Mouse (Mus musculus): Measurements from ENCODE around the gene Hyls1.
"Not testable (repeated sequence)": the region's sequence is repeated elsewhere in the genome, so short reads cannot be mapped to it uniquely, and the experiment has no call there.

Hyls1 gene

DNA sequence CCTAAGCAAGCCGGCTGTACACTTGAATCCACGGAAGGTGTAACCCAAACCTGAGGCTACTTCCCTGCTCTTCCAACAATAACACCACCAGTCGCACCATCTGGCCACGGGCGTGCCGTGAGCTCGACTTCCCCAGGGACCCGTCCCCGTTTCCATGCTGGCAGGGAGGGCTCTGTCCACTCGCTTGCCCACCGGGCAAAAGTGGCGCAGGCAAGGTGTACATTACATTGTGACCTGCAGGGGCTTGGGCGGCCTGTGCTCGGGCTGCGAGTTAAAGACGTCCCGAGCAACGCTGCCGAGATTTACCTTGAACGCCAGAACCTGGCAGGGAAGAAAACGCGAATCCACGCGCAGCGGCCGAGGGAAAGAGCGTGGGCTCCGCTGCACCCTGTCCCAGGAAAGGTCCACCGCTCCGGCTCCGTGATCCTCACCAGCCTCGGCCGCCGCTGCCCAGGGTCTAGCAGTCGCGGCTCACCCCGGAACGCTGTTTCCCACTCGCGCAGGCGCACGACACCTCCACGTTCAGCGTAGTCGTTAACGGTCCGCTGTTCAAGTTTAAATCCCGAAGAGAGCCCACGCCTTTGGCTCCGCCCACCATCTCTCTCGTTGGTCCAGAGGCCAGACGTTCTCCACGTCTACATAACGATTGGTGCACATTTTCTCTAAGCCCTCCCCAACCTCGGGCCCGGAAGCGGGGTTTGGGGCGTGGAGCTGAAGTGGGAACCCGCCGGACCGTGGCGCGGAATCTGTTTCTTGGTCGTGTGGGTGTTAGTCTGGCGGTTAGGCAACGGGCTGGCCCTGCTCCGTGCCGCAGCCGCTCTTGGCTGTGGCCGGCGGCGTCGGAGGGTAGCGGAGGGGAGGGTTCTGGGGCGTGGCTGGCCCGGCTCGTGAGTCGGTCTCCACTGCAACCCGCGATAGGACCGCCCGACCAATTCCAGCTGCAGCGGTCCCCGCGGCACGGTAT is at the start of gene Hyls1, which contains the start of gene Pate2:
Gene Hyls1 (minus strand): TSS at position 828 of the 964 bp plus-strand sequence.
Gene Pate2 (plus strand): TSS at position 714 of the 964 bp plus-strand sequence.
- in situ Hi-C loops (cut with MboI; ENCODE audit: low sequenced_read_pairs) = no loop called here

- in situ Hi-C loops (cut with MboI; ENCODE audit: low sequenced_read_pairs) = not testable (repeated sequence)
Measured at GRCm38 (mm10) chr9:35616784-35617183, 46.6 kb upstream of the Hyls1 start.

DNA sequence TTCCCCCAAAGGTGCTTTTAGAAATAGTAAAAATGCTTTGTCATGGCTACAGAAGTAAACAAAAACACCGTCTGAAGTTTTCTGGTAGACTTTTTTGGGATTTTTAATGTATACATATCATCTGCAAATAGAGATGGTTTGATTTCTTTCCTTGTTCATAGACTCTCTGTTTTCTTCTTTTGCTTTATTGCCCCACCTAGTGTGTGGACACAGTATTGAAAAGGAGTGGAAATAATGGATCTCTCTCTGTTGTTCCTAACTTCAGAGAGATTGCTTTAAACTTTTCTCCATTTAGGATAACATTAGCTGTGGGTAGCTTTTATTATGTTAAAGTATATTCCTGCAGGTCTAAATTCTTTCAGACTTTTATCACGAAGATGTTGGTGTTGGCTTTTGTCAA is 43.8 kb upstream of the Hyls1 start:
- in situ Hi-C loops (cut with MboI; ENCODE audit: low sequenced_read_pairs) = no loop called here

DNA sequence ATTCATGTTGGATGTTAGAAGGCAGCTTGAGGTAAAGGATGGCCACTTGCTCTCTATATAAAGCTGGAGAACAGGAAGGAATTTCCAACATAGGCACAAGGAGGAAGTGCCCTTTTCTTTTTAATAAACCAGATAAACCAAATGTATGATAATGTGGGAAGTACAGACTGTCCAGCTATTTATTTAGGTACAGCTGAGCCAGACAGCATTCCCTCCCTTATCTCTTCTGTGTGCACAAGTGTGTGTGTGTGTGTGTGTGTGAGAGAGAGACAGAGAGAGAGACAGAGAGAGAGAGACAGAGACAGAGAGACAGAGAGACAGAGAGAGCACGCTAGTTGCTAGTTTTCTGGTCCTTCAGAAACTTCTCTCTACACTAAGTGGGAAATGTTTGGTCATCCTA is 41.6 kb upstream of the Hyls1 start, which contains the start of gene Pate4:
Gene Pate4 (minus strand): TSS at position 101 of the 400 bp plus-strand sequence.
- in situ Hi-C loops (cut with MboI; ENCODE audit: low sequenced_read_pairs) = no loop called here

DNA sequence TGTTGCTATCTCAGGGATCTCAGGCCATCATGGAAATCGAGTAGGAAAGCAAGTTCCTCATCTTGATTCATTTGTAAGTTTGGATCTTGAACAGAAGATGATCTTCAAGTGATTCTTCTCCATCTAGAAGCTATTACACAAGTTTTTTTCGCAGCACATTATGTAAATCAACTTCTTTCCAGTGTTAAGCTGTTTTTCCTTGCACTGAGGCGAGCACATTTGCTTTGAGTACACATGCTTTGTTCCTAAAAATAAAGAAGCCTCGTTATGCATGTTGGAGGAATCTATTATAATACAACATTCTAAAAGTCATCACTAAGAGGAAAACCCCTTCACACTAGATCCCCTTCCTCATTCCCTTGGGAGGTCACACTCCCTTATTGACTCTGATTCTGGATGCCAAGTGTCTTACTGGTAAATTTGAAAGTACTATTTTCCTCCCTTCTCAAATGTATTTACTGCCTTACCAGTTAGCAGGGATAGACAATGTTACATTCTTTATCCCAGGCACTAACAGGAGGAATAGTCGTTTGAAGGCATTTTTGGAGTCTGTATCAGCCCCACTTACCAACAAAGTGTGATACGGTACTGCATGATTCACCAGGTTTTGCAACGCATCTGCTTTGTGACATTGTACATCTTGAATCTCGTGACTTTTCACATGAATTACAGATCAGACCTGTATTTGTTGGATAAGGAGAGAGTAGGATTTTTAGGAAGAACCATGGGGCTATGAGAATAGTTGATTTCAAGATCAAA is 37.6 kb upstream of the Hyls1 start:
- in situ Hi-C loops (cut with MboI; ENCODE audit: low sequenced_read_pairs) = no loop called here

GRCm38 (mm10) chr9:35592903-35593302 is 22.7 kb upstream of the Hyls1 start:
- in situ Hi-C loops (cut with MboI; ENCODE audit: low sequenced_read_pairs) = no loop called here

DNA sequence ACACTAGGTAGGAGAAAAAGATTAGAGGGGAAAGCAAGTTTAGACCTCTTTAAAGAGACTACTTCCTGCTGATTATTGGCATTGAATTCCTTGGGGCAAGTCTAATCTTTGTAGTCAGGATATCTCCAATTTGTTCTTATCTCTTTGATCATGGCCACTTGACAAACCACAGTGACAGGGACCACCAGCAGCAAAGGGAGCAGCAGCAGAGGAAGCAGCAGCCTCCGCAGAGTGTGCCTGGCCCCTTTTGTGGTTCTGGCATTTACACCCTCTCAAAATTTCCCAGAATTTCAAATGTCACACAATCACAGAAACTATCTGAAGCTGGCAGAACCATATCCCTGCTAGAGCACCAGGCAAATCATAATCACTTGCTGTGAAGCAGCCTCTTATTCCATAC is 17.5 kb upstream of the Hyls1 start:
- in situ Hi-C loops (cut with MboI; ENCODE audit: low sequenced_read_pairs) = no loop called here

GRCm38 (mm10) chr9:35574416-35574815 is 4.2 kb upstream of the Hyls1 start:
- in situ Hi-C loops (cut with MboI; ENCODE audit: low sequenced_read_pairs) = no loop called here

DNA sequence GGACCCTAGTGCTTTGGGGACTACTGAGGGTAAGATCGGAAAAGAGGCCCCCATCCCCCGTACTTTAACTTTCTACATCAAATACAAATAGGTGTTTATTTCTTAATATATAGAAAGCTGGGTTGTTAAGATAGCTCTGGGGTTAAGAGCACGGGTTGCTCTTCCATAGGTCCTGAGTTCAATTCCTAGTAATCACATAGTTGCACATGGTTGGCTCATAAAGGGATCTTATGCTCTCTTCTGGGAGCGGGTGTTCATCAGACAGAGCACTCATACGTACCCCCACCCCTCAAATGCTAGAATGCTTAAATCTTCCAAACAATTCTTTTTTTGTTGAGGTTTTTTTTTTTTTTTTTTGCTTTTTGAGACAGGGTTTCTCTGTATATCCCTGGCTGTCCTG is 465 bp upstream of the Hyls1 start:
- in situ Hi-C loops (cut with MboI; ENCODE audit: low sequenced_read_pairs) = no loop called here

DNA sequence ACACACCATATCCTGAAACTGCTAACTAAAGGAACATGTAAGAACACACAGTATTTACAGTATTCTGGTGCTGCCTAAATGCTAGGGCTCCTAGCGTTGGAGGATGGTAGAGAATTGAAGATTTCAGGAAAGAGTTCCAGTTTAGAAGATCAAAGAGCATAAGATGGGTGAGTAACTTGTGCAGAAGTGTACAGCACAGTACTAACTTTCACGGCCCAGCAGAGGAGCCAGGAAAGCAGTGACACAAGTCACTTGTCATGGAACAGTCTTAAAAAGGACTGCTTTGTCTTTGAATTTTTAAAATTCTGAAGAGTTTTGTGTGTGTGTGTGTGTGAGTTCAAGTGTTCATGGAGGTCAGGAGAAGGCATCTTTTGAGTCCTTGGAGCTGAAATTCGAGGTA is 2.2 kb downstream of the Hyls1 start:
- in situ Hi-C loops (cut with MboI; ENCODE audit: low sequenced_read_pairs) = no loop called here

DNA sequence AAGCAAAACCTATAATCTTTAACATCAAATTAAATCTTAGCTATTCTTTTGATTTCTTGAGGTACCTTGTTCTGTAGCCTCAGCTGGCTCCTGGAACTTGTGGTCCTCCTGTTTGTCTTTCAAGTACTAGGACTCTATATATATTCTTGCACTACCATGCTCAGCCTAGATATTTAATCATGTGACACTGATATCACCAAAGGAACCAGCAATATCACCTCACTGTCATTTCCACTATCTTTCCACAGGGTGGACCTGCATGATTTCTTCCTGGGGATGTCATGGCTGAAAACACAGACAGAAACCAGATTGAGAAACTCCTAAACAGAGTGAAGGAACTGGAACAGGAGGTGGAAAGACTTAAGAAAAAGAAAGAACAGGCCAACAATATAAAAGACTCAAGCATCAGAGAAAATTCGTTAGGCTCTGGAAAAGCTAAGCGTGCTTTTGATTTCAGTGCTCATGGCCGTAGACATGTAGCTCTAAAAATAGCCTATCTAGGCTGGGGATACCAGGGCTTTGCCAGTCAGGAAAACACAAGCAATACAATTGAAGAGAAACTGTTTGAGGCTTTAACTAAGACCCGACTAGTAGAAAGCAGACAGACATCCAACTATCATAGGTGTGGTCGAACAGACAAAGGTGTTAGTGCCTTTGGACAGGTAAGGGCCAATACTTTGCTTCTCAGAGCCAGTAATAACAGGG is 5.5 kb downstream of the Hyls1 start:
- in situ Hi-C loops (cut with MboI; ENCODE audit: low sequenced_read_pairs) = no loop called here

DNA sequence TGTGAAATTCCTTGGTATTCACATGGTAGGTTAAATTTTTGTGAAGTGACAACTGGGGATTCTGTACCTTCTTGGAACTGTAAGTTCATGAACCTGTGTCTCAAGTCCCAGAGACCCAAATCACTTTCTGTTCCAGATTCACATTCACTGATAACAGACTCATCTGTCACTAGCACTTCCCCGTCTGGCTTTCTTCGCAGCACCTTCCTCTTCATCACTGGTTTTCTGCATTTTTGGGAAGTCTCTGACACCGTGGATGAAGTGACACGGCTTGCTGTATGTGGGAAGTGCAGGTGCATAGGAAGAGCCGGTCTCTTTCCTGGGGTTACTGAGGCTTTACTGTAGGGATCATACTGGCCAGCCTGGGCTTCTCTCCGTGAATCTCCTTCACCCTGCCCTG is 8.6 kb downstream of the Hyls1 start:
- in situ Hi-C loops (cut with MboI; ENCODE audit: low sequenced_read_pairs) = no loop called here

- in situ Hi-C loops (cut with MboI; ENCODE audit: low sequenced_read_pairs) = no loop called here
Measured at GRCm38 (mm10) chr9:35561076-35561475, 9.1 kb downstream of the Hyls1 start.

- in situ Hi-C loops (cut with MboI; ENCODE audit: low sequenced_read_pairs) = no loop called here
Measured at GRCm38 (mm10) chr9:35559009-35559890, 10.9 kb downstream of the Hyls1 start.

DNA sequence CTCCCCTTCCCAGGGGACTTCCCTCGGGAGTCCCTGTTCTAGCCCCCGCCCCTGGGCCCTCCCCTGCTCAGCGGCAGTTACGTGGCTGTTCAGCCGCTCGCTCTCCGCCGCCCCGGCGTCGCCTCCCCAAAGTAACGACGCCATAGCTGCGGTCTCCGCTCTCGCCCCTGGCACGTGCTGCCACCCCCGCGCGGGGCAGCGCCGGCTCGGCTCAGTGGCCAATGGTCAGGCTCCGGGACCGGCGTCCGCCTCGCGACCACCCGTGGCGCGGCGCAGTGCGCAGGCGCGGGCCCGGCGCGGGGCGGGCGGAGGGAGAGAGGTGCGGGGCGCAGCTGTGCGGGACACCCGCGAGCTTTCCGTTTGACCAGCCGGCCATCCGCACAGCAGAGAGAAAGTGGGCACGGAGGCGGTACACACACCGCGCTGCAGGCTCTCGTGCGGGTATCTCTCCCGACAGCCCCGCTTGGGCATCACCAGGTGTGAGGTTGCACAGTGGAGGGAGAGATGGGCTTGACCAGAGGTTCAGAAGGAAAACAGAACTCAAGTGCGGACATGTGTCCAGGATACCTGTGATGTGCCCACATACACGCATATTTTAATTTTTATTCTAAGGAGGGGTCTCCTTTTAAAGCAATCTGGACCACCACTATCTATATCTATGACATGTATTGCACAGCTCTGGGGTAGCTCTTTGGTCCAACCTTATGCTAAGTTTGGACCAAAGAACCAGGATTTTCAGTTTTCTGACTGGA is 11.8 kb downstream of the Hyls1 start, which contains the start of the genes Ddx25 and Pus3:
Gene Ddx25 (minus strand): TSS at position 272 of the 752 bp plus-strand sequence.
Gene Pus3 (plus strand): TSS at position 339 of the 752 bp plus-strand sequence.
- in situ Hi-C loops (cut with MboI; ENCODE audit: low sequenced_read_pairs) = no loop called here

GRCm38 (mm10) chr9:35556494-35557102 is 13.6 kb downstream of the Hyls1 start:
- in situ Hi-C loops (cut with MboI; ENCODE audit: low sequenced_read_pairs) = no loop called here

DNA sequence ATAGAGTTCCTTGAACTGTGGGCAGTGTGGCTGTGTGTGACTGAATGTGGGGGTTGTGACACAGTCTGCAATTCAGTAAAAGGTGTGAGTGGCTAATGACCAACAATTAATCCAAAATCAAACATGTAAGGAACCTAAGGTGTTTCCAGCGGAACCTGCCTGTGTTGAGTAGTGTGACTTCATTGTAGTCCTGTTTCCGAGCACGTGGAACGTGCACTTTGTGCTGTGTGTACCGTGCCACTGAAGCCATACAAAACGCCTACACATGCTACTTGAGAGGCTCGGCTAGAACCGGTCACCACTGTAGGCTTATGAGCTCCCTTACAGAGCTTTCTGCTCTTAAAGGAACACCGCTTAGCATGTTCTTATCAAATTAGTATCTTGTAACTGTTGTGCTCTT is 21.7 kb downstream of the Hyls1 start:
- in situ Hi-C loops (cut with MboI; ENCODE audit: low sequenced_read_pairs) = no loop called here

- in situ Hi-C loops (cut with MboI; ENCODE audit: low sequenced_read_pairs) = no loop called here
Measured at GRCm38 (mm10) chr9:35546745-35547144, 23.5 kb downstream of the Hyls1 start.

GRCm38 (mm10) chr9:35545704-35546103 is 24.5 kb downstream of the Hyls1 start:
- in situ Hi-C loops (cut with MboI; ENCODE audit: low sequenced_read_pairs) = no loop called here

Measured in CH12F3 (cell line).